14 mouse cellular contexts compared by ENCODE assay signal in genomic region chr14:117755231-117755630, GRCm38 (mm10).
"Had no signal": no experiment of that assay in that cellular context is flagged by ENCODE, and none has a peak within 500 bp of the region (broad histone marks: within the 10 kb centered on the region; RNA-seq: fewer than 3 reads in every experiment).

No protein-coding gene starts in this region.

- ATAC-seq: forebrain, embryonic 16.5 days; hindbrain, postnatal 0 days; intestine, embryonic 16.5 days had no signal

- DNase-seq: gastrocnemius, adult 2 months; gastrocnemius, postnatal 10 days; heart, adult 11 months; heart, adult 2 months; heart, postnatal 14 days; heart, postnatal 36 days; kidney, postnatal 10 days; layer of hippocampus, adult 9-11 months; layer of hippocampus, postnatal 36 days; liver; liver, embryonic 13.5 days had no signal
